Mouse (Mus musculus) liver, embryonic 12.5 days (tissue): Measurements from ENCODE around the gene Tmem80. TPM values are rescaled to one million over a fixed set of nuclear protein-coding genes. Genes with fewer than 3 reads are reported as not detected.

ENCODE experiments used
- ATAC-seq: fragments of 200-750 bp; cut with Nextera tagmentation; 2 replicates; pipeline ENCODE4 v1.8.0; 2017; ENCODE audit warnings: moderate number of reproducible peaks, mild to moderate bottlenecking, moderate library complexity
- H3K27ac ChIP-seq: fragments of 300-500 bp; sonication (generic); 2 replicates; pipeline ENCODE4 v1.5.1; 2016; ENCODE audit warnings: mild to moderate bottlenecking
- H3K27me3 ChIP-seq: fragments of 300-500 bp; sonication (generic); replicated peaks from 2 replicates; pipeline ENCODE4 v1.6.1; 2016; ENCODE audit warnings: mild to moderate bottlenecking, moderate library complexity
- H3K36me3 ChIP-seq: fragments of 300-500 bp; sonication (generic); 2 replicates; pipeline ENCODE4 v1.6.1; 2016; ENCODE audit warnings: mild to moderate bottlenecking, moderate library complexity
- H3K4me1 ChIP-seq: fragments of 300-500 bp; sonication (generic); 2 replicates; pipeline ENCODE4 v1.6.1; 2016
- H3K4me2 ChIP-seq: fragments of 300-500 bp; sonication (generic); 2 replicates; pipeline ENCODE4 v1.6.1; 2016; ENCODE audit warnings: mild to moderate bottlenecking, moderate library complexity
- H3K4me3 ChIP-seq: fragments of 300-500 bp; sonication (generic); 2 replicates; pipeline ENCODE4 v1.5.1; 2016; ENCODE audit warnings: mild to moderate bottlenecking, moderate library complexity
- H3K9ac ChIP-seq: fragments of 300-500 bp; sonication (generic); 2 replicates; pipeline ENCODE4 v1.6.1; 2016; ENCODE audit warnings: mild to moderate bottlenecking, moderate library complexity
- H3K9me3 ChIP-seq: fragments of 300-500 bp; sonication (generic); replicated peaks from 2 replicates; pipeline ENCODE4 v1.6.1; 2016; ENCODE audit warnings: mild to moderate bottlenecking, moderate library complexity
- WGBS: fragments of 180-500 bp; shearing (Covaris S2); methylation state at CpG from one replicate; pipeline ENCODE4 v1.1.7; 2016; ENCODE audit not compliant: insufficient replicate concordance; 5-methylcytosine and 5-hydroxymethylcytosine counted together
- polyA plus RNA-seq: library from polyadenylated mRNA; unstranded; fragments of >200 nt; fragmentation: Nextera tagmentation; extraction: Ambion mirVana; gene quantifications from 2 replicates; pipeline ENCODE4 v1.2.1, GENCODE M21; 2016

The Tmem80 gene
- polyA plus RNA-seq, 1 experiment from 2014 or later: 24.3 TPM

DNA sequence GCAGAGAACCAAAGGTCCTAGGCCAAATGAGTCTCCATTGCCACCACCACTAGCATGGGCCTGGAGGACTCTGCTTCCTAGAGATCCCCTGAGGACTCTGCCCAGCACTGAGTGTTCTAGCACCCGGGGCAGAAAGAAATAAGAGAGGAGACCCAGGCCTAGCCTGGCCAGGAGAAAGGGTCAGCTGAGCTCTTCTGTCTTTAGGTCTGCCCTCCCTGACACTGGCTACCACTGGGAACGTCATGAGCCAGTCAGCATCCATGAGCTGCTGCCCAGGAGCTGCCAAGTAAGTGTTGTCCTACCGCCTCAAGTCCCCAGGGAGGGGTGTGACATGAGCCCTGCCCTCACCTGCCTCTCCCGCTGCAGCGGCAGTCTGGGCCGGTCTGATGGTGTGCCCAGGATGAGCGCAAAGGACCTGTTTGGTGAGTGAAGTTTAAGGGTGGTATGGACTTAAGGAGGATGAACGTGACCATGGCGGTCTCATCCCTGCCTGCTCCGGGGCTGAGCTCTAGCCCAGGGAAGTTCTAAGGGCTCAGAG lies 14.2 kb downstream of the Tmem80 start:
- Histone ChIP-seq H3K27me3 (peaks cover 37% of the 10 kb centered on the region), H3K4me1 (peaks cover 22% of the 10 kb centered on the region), H3K36me3 (no peaks in the 10 kb centered on the region), H3K9ac (no peak overlapping the region), H3K4me3 (no peak overlapping the region), H3K4me2 (no peak overlapping the region), H3K27ac (no peak overlapping the region), H3K9me3 (no peaks in the 10 kb centered on the region)
- 73% methylated on average over 10 of the region's 10 CpGs for WGBS
- no peak for ATAC-seq

DNA sequence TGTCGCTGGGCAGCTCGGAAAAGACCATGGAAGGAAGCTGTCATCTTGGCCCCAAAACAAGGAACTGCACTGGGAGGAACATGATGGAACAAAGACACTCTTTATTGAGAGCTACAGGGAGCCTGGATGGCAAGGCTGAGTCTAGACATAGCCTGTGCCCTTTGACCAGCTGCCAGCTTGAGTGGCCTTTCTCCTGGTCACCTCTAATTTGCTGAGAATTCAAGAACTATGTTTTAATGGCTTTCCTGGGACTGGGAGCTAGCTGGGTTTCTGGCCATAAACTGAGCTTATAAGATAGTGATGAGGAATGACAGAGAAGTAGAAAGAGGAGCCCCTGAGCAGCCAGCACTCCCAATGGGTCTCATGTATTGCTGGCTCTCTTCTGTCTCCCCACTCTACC lies 15.7 kb downstream of the Tmem80 start:
- no peak overlapping the region for H3K27ac ChIP-seq
- 67% methylated on average over 2 of the region's 2 CpGs for WGBS
- H3K4me2 ChIP-seq: no peak overlapping the region
- peaks cover 32% of the 10 kb centered on the region for H3K27me3 ChIP-seq
- no peaks in the 10 kb centered on the region for H3K9me3 ChIP-seq
- no peak overlapping the region for H3K9ac ChIP-seq
- no peaks in the 10 kb centered on the region for H3K36me3 ChIP-seq
- no peak for ATAC-seq
- peaks cover 15% of the 10 kb centered on the region for H3K4me1 ChIP-seq
- H3K4me3 ChIP-seq: no peak overlapping the region

DNA sequence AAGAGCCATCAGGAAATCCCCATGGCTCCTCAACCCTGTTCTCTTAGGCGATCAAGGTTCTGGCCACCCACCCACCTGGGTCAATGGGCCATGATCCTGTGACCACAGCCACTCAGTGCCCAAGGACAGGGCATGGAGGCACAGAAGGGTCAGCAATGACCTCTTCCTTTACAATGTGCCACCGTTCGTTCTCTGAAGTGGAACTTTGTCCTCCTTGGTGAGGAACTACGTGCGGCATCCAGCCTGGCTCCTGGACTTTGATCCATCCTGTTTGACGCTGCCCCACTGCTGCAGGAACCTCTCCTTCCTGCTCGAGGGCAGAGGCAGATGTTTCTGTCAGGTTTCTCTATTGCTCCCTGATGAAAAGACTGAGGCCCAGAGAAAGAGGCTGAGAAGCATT lies 16.2 kb downstream of the Tmem80 start:
- Histone ChIP-seq H3K4me2 (no peak overlapping the region), H3K4me3 (no peak overlapping the region), H3K9ac (no peak overlapping the region), H3K27me3 (peaks cover 28% of the 10 kb centered on the region), H3K9me3 (no peaks in the 10 kb centered on the region), H3K4me1 (peaks cover 10% of the 10 kb centered on the region), H3K27ac (no peak overlapping the region), H3K36me3 (no peaks in the 10 kb centered on the region)
- ATAC-seq: no peak
- 51% methylated on average over 7 of the region's 7 CpGs for WGBS

DNA sequence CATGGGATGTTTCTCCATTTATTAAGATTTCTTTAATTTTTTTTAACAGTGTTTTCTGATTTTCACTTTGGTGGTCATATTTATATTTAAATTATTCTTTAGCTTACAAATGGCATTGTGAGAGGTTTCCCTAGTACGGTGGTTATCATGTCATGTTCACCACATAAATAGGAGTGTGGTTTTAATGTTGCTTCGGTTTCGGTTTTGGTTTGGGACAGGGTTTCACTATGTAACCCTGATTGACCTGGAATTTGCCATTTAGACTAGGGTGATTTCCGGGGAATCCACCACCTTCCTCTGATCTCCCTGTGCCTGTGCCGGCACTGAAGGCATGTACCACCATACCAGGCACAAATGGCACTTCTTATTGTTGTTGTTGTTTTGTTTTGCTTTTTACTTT lies 17.2 kb downstream of the Tmem80 start:
- Histone ChIP-seq H3K27ac (no peak overlapping the region), H3K4me1 (no peaks in the 10 kb centered on the region), H3K36me3 (no peaks in the 10 kb centered on the region), H3K27me3 (peaks cover 18% of the 10 kb centered on the region; the same call in 1 of the 2 replicates), H3K4me3 (no peak overlapping the region), H3K4me2 (no peak overlapping the region), H3K9ac (no peak overlapping the region), H3K9me3 (no peaks in the 10 kb centered on the region)
- 83% methylated on average over 5 of the region's 5 CpGs for WGBS
- no peak for ATAC-seq

DNA sequence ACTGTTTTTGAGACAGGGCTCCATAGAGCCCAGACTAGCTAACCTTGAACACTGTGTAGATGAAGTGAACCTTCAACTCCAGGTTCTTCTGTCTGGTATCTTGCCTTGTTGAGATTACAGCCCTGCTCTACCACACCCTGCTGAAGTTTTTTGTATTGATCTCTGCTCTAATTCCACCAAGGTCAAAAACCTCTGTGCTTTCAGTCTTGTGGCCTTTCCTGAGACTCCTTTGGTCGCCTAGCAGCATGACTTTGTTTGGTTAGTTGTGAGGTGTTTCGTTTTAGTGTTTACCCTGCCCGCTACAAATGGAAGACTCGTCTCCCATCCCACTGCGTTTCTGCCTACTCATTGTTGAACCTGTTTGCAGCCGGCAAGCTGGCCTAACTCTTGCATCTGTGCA lies 23.5 kb downstream of the Tmem80 start:
- no peaks in the 10 kb centered on the region for H3K36me3 ChIP-seq
- H3K27ac ChIP-seq: no peak overlapping the region
- H3K27me3 ChIP-seq: peaks cover 15% of the 10 kb centered on the region; the same call in 1 of the 2 replicates
- no peak overlapping the region for H3K4me2 ChIP-seq
- WGBS: 66% methylated on average over 6 of the region's 6 CpGs
- no peak for ATAC-seq
- peaks cover 11% of the 10 kb centered on the region; the same call in 1 of the 2 replicates for H3K4me1 ChIP-seq
- no peak overlapping the region for H3K4me3 ChIP-seq
- no peak overlapping the region for H3K9ac ChIP-seq
- no peaks in the 10 kb centered on the region for H3K9me3 ChIP-seq

DNA sequence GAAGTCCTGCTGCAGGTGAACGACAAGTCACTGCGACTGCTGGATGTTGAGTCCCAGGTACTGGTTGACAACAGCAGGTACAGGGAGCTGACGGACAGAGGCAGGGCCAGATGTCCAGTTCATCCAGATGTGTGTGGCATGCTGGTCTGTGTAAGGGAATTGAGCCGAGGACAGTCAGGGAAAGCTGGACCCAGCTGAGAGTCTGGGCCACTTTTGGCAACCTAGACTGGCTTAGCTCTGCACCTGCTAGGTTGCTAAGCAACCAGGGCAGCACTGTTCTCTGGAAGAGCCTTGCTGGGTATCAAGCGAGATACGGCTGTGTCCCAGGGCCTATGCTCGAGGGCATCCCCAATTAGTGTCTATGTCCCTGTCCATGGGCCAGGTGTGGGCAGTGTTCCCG lies 27.5 kb downstream of the Tmem80 start:
- Histone ChIP-seq H3K4me3 (no peak overlapping the region), H3K4me2 (no peak overlapping the region), H3K9me3 (no peaks in the 10 kb centered on the region), H3K27me3 (peaks cover 40% of the 10 kb centered on the region), H3K9ac (no peak overlapping the region), H3K4me1 (peaks cover 15% of the 10 kb centered on the region; the same call in 1 of the 2 replicates), H3K36me3 (no peaks in the 10 kb centered on the region), H3K27ac (no peak overlapping the region)
- WGBS: 64% methylated on average over 8 of the region's 8 CpGs
- no peak for ATAC-seq

DNA sequence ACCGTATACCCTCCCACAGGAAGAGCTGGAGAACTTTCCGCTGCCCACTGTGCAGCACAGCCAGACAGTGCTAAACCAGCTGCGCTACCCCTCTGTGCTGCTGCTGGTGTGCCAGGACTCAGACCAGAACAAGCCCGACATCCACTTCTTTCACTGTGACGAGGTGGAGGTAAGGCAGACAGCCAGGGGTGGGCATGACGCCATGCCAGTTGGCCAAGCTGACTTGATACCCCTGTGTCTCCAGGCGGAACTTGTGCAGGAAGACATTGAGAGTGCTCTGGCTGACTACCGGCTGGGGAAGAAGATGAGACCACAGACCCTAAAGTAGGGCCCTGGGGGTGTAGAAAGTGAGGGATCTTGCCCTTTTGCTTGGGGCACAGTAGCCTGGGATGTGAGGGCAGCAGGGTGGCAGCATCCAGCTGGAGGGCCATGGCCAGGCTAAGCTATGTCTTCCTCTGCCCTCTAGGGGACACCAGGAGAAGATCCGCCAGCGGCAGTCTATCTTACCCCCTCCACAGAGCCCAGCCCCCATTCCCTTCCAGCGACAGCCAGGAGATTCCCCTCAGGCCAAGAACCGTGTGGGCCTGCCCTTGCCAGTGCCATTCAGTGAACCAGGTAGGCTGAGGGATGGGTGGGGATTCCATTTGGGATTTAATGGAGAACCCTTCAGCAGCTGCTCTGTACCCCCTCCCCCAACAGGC lies 28.2 kb downstream of the Tmem80 start:
- H3K36me3 ChIP-seq: no peaks in the 10 kb centered on the region
- peaks cover 47% of the 10 kb centered on the region for H3K27me3 ChIP-seq
- H3K9me3 ChIP-seq: no peaks in the 10 kb centered on the region
- no peak overlapping the region for H3K4me2 ChIP-seq
- no peak overlapping the region for H3K4me3 ChIP-seq
- H3K27ac ChIP-seq: no peak overlapping the region
- ATAC-seq: peak; percentile 18; the same call in 1 of the 2 replicates
- no peak overlapping the region for H3K9ac ChIP-seq
- H3K4me1 ChIP-seq: peaks cover 14% of the 10 kb centered on the region; the same call in 1 of the 2 replicates
- whole genome bisulfite sequencing: 51% methylated on average over 12 of the region's 12 CpGs

DNA sequence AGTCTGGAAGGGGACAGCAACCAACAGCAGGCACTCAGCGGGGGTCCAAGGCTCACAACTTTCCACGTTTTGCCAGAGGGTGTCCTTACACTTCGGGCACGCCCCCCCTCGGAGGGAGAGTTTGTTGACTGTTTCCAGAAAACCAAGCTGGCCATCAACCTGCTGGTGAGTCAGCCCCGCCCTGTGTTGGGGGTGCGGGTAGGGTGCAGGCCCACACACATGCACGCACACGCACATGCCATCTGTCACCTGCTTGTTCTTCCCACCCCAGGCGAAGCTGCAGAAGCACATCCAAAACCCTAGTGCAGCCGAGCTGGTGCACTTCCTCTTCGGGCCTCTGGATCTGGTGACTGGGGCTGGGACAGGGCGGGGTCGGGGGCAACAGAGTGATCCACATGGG lies 29.4 kb downstream of the Tmem80 start:
- H3K4me1 ChIP-seq: peaks cover 17% of the 10 kb centered on the region; the same call in 1 of the 2 replicates
- WGBS: 53% methylated on average over 14 of the region's 14 CpGs
- no peaks in the 10 kb centered on the region for H3K36me3 ChIP-seq
- no peaks in the 10 kb centered on the region for H3K9me3 ChIP-seq
- no peak overlapping the region for H3K4me3 ChIP-seq
- H3K27ac ChIP-seq: no peak overlapping the region
- H3K4me2 ChIP-seq: no peak overlapping the region
- no peak overlapping the region for H3K9ac ChIP-seq
- ATAC-seq: no peak
- peaks cover 59% of the 10 kb centered on the region for H3K27me3 ChIP-seq

DNA sequence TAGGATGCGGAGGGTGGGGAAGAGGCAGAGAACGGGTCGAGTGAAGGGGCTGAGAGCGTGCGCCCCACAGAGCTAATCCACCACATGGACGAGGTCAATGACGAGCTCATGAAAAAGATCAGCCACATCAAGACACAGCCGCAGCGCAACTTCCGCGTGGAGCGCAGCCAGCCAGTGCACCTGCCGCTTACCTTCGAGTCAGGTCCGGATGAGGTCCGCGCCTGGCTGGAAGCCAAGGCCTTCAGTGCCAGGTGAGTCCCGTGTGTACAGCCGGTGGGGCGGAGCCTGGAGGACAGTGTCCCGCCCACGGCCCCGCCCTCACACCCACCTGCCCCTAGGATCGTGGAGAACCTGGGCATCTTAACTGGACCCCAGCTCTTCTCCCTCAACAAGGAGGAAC lies 34.0 kb downstream of the Tmem80 start:
- no peak overlapping the region for H3K4me2 ChIP-seq

DNA sequence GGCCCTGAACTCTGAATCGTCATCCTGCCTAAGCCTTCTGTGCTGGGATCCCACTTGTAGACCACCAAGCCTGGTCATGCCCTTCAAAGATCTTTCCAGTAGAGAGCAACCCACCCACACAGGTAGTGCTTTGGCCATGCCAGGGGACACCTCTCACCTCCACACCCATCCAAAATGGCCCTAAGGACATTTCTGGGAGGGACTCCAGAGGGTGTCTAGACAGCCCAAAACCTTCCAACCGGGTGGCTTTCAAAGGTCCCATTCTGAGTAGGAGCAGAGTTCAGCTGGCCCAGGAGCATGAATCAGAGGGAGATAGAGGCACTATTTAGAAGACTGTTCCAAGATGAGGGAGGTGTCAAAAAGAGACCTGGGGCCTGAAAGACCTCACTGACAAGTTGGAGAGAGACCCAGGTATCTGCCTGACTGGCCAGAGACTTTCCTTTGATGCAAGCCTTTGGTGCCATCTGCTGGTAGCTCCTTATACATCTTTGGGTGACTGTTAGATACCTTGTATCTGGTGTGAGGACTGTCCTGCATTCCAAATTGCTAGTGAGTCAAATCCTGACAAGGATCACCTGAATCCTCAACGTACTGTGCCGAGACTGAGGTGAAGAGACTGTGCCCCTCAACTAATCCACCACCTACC lies 35.7 kb downstream of the Tmem80 start:
- Histone ChIP-seq H3K27me3 (peaks cover 39% of the 10 kb centered on the region), H3K4me3 (no peak overlapping the region), H3K9me3 (no peaks in the 10 kb centered on the region), H3K36me3 (no peaks in the 10 kb centered on the region), H3K4me2 (peak overlapping the region; percentile 52), H3K27ac (peak overlapping the region; percentile 94), H3K9ac (peak overlapping the region; percentile 58), H3K4me1 (peaks cover 41% of the 10 kb centered on the region)
- peak; percentile 70 for ATAC-seq
- 59% methylated on average over 4 of the region's 4 CpGs for WGBS

More for the DNA sequence above, 34.0 kb downstream of the Tmem80 start:
- ATAC-seq: no peak
- 29% methylated on average over 24 of the region's 24 CpGs for WGBS
- Histone ChIP-seq H3K4me3 (no peak overlapping the region), H3K36me3 (no peaks in the 10 kb centered on the region), H3K27me3 (peaks cover 53% of the 10 kb centered on the region), H3K4me1 (peaks cover 45% of the 10 kb centered on the region), H3K9ac (no peak overlapping the region), H3K27ac (no peak overlapping the region), H3K9me3 (no peaks in the 10 kb centered on the region)

DNA sequence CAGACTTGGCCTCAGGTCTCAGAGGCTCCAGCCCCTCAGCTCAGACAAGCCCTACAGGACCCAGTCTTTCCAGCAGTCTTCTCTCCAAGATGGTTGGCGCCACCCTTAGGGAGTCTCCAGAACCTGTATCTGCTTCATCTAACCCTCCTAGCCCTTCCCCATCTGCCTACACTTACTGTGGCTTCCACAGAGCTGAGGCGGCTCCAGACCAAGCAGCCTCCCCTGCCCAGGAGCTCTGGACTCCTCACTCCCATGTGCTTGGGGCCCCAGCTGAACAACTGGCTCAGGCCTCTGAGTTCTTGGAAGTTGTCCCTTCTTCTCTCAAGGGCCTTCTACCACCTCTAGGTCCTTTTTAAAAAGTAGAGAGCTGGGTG lies 36.2 kb downstream of the Tmem80 start:
- no peak overlapping the region for H3K4me3 ChIP-seq
- H3K36me3 ChIP-seq: no peaks in the 10 kb centered on the region
- H3K27ac ChIP-seq: peak overlapping the region; percentile 94
- WGBS: 41% methylated on average over 2 of the region's 2 CpGs
- H3K4me1 ChIP-seq: peaks cover 41% of the 10 kb centered on the region
- H3K27me3 ChIP-seq: peaks cover 37% of the 10 kb centered on the region
- H3K4me2 ChIP-seq: peak overlapping the region; percentile 52
- H3K9ac ChIP-seq: peak overlapping the region; percentile 58
- ATAC-seq: peak; percentile 41
- H3K9me3 ChIP-seq: no peaks in the 10 kb centered on the region

DNA sequence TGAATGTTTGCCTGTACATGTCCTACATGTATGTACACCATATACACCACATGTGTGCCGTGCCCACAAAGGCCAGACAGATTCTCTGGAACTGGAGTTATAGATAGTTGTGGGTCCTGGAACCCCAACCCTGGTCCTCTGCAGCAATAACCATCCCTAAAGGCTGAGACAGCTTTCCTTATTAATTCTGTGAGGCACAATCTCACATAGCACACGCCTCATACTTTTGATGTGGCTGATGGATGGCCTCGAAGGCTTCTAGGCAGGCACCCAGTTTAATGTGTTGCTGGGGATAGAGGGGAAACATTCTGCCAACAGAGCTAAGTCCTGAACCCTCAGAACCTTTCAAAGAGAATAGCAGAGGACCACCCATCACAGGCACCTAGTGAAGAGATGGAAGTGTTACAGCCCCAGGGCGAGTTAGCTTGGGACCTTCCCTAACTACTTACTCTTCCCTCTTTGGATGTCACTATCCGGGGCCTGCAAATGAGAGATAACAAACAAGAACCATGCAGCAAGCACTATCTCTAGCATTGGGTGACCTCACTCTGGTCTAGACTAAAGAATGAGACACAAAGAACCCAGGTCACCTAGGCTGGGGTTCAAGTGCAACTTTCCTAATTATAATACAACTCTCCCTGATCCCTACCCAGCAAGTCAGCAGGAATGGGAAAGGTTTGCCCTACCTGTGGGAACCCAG lies 37.0 kb downstream of the Tmem80 start:
- Histone ChIP-seq H3K4me2 (peak overlapping the region; percentile 52), H3K9ac (peak overlapping the region; percentile 58; the same call in 1 of the 2 replicates), H3K4me3 (peak overlapping the region; percentile 6; the same call in 1 of the 2 replicates), H3K36me3 (no peaks in the 10 kb centered on the region), H3K27ac (peak overlapping the region; percentile 94), H3K9me3 (no peaks in the 10 kb centered on the region), H3K4me1 (peaks cover 41% of the 10 kb centered on the region), H3K27me3 (peaks cover 33% of the 10 kb centered on the region)
- ATAC-seq: peak; percentile 96
- WGBS: 41% methylated on average over 5 of the region's 5 CpGs
